Mouse (Mus musculus): ENCODE measurements around the gene Cep170.

GRCm38 (mm10) chr1:176814591-176815062 lies 760 bp upstream of the Cep170 start, which contains the start of gene Sdccag8:
- no peak for TF ChIP-seq CTCF (IDR thresholded peaks at IDR 0.05; ENCODE audit: low read depth)
- TF ChIP-seq EP300 (IDR thresholded peaks at IDR 0.05; ENCODE audit: low read depth): no peak

Measured in heart, postnatal 0 days (tissue).